Mouse (Mus musculus) liver, adult 2 months (tissue): ENCODE data around the gene Prss28.

ENCODE experiments used
- CTCF ChIP-seq: fragments of 200-500 bp; IDR thresholded peaks from 2 replicates; pipeline ENCODE4 v1.5.1; 2011; ENCODE audit warnings: low read depth, low read length, control low read depth
- POLR2A ChIP-seq: fragments of 200-500 bp; IDR thresholded peaks from 2 replicates; pipeline ENCODE4 v1.6.1; 2011; ENCODE audit warnings: low read length, control low read depth; ENCODE audit not compliant: insufficient read depth; ENCODE audit errors: extremely low read depth

DNA sequence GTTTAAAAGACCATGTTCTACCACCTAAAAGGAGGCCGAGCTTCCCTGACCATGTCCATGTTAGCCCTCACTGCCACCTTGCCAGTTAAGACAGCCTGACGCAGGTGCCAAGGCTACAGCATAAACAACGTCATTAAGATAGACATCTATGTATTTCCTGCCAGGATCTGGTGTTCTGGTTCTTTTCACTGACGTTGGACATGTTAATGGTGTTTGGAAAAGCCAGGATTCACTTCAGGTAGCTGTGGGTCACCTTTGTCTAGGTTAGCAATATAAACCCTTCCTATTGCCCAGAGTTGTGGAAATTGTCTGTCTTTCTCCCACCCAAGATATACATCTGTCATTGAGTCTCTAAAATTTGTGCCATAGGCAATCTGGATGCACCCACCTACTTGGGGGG lies at the start of gene Prss28:
- TF ChIP-seq POLR2A (no peak), CTCF (no peak)
